Mouse (Mus musculus) liver, embryonic 14 days (tissue): ENCODE data around the gene Gm10330. TPM values are rescaled to one million over a fixed set of nuclear protein-coding genes. Genes with fewer than 3 reads are reported as not detected.

Experiments used
- polyA plus RNA-seq: library from polyadenylated mRNA; depleted of rRNA; stranded (reverse); fragments of >200 nt; gene quantifications from 2 replicates; pipeline ENCODE4 v1.2.3, GENCODE M21; 2012; rRNA removed

Gm10330 gene
- polyA plus RNA-seq = 0.02 and 0.03 TPM in 2 replicates

DNA sequence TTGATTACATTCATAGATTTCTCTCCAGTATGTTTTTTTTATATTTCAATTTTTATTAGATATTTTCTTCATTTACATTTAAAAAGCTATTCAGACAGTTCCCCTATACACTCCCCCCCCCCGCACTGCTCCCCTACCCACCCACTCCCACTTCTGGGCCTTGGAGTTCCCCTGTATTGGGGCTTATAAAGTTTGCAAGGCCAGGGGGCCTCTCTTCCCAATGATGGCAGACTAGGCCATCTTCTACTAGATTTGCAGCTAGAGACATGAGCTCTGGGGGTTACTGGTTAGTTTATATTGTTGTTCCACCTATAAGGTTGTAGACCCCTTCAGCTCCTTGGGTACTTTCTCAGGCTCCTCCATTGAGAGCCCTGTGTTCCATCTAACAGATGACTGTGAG is at the start of gene Gm10330:
Gene Gm10330 (minus strand): TSS at position 101 of the 400 bp plus-strand sequence.

